Mouse (Mus musculus) heart, postnatal 4 days (tissue): ENCODE results near the gene Speer4c. TPM values are rescaled to one million over a fixed set of nuclear protein-coding genes. Genes with fewer than 3 reads are reported as not detected.
A peak's percentile ranks its signal among the peaks of the same experiment; 100 is the strongest.
"Not testable (repeated sequence)": the region's sequence is repeated elsewhere in the genome, so short reads cannot be mapped to it uniquely, and the experiment has no call there.

Experiments used
- DNase-seq: peaks from one replicate; pipeline ENCODE4 v3.0.0; 2021
- total RNA-seq, 2 experiments: library from RNA; stranded (reverse); gene quantifications; 2 replicates each; pipeline ENCODE4 v1.2.3; 2021

Gene Speer4c
- total RNA-seq = under 1 TPM in 1 of 2 experiments, not detected in 1; 0.41 TPM

DNA sequence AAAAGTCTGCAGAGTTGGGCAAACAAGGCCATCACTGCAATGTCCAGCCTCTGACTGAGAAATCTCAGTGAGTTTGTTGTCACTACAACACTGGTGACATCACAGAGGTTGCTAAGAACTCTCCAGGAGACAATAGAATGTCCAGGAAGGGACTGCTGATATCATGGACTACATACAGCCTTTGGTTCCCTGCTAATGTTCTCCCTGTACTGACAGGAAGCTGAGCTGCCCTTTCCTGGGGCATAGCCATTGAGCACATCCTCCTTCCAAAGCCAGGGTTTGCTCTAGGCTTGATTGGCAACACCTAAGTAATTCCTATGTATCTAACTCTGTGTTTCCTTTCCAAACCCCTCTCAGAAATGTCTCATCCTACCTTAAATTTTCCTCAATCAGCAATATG, at the start of gene Speer4c:
Gene Speer4c (minus strand): TSS at position 101 of the 400 bp plus-strand sequence.
- DNase-seq = not testable (repeated sequence)

DNA sequence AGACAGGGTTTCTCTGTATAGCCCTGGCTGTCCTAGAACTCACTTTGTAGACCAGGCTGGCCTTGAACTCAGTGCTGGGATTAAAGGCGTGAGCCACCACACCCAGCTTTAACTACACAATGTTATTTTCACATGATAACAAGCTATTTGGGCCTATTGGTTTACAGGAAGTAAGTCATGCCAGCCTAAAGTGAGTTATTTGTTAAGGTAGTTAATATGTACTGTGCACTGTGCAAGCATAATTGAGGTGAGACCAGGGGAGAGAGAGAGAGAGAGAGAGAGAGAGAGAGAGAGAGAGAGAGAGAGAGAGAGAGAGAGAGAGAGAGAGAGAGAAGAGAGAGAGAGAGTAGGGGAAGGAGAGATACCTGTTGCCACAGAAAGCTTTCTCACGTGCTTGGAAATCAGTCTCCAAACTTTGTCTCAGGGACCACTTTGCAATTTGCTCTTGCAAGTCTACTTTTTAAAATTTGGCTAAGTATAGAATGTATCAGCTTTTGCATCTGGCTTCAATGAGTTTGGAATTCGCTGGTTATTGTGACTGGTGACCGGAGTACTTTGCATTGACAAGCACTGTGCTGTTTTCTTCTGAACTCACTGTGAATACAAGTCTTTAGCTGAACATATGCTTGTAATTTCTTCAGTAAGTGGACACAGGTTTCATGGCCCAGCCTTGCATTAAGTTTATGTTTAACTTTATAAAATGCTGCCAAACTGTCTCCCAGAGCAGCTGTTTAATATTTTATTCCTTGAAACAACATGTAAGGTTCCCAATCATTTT, 33.6 kb upstream of the Speer4c start:
- DNase-seq = no peak

DNA sequence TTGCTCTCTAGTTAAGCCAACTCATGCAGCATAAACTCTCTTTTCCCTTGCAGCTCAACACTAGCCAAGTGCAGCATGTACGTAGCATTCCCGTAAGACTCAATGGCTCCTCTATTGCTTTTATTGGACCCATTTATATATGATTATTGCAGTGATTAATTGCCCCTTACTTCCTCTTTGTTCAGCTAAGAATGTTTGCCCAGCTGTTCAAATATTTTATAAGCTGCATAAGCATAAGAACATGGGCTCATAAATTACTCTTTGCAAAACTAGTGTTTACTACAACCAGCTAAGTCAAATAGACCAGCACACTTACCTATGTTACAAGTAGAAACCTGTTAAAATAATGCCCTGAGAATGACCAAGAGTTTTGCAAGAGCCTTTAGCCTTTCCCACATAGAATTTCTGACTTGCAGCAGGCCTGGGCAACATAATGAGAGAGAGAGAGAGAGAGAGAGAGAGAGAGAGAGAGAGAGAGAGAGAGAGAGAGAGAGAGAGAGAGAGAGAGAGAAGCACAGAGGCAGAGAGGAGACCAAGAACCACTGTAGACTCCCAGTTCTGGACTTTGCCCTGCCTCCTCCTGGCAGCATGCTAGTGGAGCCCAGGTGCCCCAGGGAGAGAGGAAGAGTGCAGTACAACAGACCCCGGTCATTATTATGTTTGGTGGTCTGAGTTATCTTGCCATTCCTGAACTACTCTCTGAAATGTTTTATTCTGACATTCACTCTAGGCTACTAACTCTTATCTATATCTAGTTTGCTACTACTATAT, 20.2 kb upstream of the Speer4c start:
- no peak for DNase-seq

DNA sequence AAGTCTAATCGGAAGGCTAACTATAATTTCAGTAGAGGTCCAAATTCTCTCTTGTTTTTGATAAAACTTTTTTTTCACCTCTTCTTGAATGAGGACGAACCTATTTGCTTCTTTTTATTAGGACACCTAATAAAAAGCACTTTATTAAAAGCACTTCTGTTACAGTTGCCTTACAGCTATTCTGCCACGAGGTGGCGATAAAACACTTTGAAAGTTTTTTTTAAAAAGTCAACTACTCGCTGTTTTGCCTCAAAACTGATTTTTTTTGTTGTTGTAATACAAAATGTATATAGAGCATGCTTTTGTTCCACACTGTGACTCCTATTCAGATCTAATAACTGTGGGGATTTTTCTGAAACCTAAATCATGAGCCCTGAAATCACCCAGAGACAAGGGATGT, 11.2 kb downstream of the Speer4c start:
- peak; percentile 18 for DNase-seq

DNA sequence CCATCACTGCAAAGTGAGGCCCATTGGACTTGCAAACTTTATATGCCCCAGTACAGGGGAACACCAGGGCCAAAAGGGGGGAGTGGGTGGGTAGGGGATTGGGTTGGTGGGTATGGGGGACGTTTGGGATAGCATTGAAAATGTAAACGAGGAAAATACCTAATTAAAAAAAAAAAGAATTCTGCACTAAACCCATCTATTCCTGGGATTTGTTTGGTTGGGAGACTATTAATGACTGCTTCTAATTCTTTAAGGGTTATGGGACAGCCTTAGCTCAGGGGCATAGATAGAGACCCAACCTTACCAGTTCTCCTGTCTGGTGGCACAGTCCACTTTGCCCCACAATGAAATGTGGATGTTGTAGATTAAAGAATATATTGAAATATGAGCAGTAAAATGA, 16.4 kb downstream of the Speer4c start:
- DNase-seq = not testable (repeated sequence)

DNA sequence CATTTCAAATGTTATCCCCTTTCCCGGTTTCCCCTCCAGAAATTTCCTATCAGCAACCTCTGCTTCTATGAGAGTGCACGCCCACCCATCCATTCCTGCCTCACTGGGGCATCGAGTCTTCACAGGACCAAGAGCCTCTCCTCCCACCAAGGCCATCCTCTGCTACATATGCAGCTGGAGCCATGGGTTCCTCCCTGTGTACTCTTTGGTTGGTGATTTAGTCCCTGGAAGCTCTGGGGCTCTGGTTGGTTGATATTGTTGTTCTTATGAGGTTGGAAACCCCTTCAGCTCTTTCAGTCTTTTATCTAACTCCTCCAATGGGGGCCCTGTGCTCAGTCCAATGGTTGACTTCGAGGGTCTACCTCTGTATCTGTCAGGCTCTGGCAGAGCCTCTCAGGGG, 22.2 kb downstream of the Speer4c start:
- not testable (repeated sequence) for DNase-seq

DNA sequence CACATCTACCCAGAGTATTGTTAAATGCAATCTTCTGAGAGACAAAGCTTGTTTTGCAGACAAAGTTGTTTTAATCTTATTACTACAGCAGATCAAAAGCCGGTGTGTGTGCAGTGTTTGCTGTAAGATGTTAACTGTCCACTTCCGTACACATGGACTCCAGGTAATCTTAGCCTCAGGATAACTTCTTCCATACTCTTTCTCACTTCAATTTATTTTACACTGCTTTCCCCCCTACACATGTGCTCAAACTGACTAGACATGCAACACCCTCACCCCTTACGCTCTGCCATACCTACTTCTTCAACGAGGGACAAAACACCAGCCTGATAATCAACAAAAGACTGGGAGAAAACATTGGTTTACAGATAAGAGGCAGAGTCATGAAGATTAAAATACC, 23.2 kb downstream of the Speer4c start:
- not testable (repeated sequence) for DNase-seq

DNA sequence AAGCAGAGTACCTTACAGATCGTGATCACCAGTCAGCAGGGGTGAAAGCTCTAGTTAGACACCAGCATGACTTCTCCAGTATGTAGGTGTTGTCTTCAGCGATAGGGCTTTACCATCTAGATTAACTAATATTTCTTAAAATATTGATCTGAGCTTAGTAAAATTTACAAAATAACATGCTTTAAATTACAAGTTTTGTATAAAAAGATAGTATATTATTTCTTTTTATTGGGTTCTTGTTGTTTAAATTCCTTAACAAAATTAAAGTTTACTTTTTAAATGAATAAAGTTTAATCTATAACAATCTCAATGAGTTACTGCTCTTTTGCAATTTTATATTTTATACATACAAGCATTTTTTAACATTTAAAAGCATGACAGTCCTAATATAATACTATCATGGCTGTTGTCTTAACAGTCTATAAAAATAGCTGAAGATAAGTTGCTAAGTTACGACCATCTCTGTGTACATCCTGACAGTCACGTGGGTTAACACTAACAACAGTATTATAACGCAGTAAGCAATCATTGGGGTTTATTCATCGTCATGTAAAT, 24.3 kb downstream of the Speer4c start:
- DNase-seq = not testable (repeated sequence)

DNA sequence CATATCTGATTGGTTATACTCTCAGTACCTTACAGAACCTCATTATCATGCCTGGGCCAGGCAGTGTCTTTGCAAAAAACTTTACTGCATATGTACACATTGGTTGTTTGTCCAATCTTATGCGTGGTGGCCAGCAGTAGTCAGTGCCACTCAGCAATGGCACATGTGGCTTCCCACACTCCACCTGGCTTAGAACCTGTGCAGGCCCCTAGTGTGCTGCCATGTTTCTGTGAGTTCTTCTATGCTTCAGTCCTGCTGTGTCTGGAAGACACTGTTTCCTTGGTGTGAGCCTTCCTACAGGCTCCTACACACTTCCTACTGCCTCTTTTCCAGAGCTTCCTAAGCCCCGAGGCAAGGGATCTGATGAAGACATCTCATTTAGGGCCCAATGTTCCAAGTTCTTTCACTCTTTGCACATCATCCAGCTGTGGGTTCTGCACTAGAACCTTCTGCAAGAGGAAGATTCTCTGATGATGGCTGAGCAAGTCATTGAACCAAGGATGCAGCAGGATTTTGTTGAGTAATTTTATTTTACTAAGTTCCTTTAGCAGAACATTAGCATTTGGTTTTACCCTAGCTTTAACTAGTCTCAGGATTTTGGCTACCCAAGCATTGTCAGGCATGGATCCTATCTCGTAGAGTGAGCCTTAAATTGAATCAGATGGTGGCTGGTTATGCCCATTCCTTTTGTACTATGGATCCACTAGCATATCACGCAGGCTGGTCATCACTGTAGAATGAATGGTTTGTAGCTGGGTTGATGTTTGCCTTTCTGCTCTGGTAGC, 25.0 kb downstream of the Speer4c start:
- not testable (repeated sequence) for DNase-seq

DNA sequence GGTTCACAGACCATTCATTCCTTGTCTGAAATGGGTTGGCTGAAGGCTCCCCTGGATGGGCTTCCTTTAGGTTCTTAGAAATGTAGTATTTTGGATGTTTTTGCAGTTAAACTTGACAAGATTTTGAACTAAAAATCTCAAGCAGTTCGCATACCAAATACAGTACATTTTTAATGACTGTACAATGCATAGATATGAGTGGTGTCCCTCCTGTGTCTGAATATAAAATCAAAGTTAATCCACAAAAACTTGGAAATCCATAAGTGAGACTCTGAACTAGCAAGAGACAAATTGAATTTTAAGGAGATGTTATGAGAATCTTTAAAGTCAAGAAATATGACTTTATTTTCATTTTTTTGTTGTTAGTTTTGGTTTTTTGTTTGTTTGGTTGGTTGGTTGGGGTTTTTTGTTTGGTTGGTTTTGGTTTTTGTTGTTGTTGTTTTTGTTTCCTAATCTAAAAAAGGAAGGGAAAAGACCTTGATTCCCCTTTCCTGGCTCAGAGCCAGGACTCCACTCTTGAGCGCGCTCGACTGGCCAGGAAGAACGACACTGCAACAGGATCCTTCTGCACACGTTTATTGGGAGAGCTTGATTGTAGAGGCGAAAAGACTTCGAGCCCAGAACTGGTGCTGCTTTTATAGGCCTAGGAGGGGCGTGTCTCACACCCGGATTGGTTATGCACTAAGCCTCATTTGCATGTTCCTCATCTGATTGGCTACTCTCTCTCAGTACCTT, 32.6 kb downstream of the Speer4c start:
- DNase-seq = not testable (repeated sequence)

DNA sequence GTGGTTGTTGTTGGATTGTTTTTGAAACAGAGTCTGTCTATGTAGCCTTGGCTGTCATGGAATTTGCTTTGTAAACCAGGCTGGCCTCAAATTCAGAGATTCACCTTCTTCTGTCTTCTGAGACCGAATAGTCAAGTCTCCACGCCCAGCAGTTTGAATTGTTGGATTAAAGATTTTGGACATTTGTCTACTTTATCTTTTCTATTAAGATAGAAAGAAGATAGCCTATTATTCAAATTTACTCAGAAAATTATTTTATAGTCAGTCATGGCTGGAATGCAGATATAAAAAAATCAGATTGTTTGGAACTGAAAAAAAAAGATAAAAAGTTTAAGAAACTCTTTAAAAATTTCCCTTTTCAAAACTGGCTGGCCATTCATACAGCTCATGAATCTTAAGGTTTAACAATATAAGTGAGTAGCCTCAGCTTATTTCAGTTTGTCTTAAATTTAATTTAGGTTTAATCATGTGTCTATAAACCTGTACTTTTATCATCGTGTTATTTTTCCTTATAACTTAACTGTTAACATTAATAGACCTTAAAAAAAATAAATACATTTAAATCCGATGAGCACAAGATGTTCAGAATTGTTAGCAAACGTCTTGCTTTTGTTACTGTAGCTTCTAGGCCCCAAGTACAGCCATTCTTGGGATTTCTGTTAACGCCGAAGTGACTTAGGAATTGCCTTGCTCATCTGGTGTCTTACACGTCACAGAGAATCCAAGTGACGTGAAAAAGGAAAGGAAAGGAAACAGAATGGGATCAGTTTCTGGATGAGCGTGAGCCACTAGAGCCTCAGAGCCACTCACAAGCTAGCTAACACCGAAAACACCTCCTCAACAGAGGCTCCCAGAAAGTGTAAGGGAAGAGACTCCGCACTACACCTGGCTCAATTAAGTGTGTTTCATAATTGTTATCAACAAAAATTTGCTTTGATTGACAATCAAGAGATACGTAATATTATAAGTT, 33.8 kb downstream of the Speer4c start:
- DNase-seq = not testable (repeated sequence)

DNA sequence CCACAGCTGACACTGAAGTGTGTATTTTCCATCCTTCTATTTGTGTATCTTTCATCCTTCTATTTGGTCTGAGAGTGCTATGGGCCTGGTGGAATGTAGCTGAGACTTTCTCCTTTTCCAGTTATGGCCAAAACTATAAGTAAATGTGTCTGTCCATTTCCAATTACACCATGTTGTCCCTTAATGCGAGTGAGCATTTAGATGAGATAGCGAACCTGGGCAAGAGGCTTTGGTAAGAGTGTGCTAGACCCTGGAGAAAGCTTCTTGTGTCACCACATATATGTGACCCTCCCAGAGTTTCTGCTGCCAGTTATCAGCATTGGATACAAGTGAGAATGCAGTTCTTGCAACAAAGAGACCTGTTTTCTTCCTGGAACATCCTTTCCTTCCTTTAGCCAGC, 35.2 kb downstream of the Speer4c start:
- DNase-seq = not testable (repeated sequence)

DNA sequence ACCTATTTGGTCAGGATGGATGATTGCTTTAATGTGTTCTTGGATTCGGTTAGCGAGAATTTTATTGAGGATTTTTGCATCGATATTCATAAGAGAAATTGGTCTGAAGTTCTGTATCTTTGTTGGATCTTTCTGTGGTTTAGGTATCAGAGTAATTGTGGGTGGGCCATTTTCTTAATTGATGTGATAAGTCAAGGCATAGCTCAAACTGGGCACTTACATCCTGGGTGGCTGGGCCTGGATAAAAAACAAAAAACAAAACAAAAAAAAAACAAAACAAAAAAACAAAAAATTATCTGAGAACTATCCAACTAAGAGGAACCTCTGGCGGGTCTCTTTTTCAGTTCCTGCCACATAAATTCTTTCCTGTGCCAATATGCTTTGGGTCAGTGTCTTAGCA, 36.3 kb downstream of the Speer4c start:
- not testable (repeated sequence) for DNase-seq

DNA sequence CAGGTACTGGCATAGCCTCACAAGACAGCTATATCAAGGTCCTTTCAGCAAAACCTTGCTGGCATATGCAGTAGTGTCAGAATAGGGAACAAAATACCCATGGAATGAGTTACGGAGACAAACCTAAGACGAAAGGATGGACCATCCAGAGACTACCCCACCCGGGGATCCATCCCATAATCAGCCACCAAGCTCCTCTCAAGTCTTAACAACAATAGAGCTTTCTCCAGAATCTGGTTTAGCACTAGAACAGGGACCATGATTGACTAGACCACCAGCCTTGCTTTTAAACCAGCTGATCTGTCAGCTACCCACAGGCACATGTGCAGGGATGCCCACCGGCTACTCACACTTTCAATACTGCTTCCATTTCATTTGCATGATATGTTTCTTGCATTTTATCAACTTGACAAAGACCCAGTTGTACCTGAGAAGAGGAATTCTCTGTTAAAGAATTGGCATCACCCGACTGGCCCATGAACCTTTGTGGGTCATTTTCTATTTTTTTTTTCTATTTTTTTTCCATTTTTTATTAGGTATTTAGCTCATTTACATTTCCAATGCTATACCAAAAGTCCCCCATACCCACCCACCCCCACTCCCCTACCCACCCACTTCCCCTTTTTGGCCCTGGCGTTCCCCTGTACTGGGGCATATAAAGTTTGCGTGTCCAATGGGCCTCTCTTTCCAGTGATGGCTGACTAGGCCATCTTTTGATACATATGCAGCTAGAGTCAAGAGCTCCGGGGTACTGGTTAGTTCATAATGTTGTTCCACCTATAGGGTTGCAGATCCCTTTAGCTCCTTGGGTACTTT, 39.4 kb downstream of the Speer4c start:
- DNase-seq = not testable (repeated sequence)

DNA sequence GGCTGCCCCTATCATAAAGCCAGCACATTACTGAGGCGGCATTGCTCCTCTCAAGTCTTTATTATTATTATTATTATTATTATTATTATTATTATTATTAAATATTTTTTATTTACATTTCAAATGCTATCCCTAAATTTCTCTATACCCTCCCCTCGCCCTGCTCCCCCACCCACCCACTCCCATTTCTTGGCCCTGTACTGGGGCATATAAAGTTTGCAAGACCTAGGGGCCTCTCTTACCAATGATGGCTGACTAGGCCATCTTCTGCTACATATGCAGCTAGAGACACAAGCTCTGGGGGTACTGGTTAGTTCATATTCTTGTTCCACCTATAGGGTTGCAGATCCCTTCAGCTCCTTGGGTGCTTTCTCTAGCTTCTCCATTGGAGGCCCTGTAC, 40.1 kb downstream of the Speer4c start:
- DNase-seq = not testable (repeated sequence)

DNA sequence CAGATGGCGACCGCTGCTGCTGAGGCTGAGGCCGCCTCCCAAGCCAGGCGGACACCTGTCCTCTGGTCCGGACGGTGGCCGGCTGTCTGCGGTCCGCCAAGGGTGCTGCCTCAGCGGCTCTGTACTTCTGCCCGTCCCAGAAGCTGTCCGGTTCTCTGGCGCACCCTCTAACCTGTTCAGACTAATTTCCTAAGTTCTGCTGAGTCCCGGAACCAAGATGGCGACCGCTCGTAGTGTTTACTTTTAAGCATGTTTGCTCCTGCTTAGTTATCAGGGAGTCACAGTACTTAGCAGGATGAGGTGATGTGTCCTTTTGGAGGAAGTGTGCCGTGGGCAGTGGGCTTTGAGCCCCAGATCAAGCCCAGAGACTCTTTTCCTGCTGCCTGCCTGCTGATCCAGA, 43.3 kb downstream of the Speer4c start:
- DNase-seq = not testable (repeated sequence)

DNA sequence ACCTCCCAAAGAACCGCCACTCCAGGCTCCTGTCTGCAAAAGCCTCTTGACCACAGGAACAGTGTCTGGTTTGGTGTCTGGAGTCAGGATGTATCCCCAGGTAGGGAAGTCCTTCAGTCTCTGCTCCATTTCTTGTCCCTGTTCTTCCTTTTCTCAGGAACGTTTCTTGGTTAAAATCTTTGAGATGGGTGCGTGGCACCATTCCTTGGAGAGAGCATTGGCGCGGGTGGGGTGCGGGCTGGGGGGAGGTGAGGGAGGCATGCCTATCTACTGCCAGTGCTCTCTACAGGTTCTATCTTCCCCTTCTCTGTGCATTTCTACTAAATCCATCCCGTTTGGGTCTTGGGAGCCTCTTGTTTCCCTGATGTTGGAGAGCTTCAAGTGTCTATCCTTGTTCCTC, 50.2 kb downstream of the Speer4c start:
- DNase-seq = not testable (repeated sequence)
